Mouse (Mus musculus) neural tube, embryonic 11.5 days (tissue): ENCODE data around the gene Ippk. TPM values are rescaled to one million over a fixed set of nuclear protein-coding genes. Genes with fewer than 3 reads are reported as not detected.

Experiments
- ATAC-seq: fragments of 200-750 bp; cut with Nextera tagmentation; 2 replicates; pipeline ENCODE4 v1.8.0; 2017; ENCODE audit warnings: moderate number of reproducible peaks, mild to moderate bottlenecking, moderate TSS enrichment, moderate library complexity; ENCODE audit not compliant: insufficient read depth, low FRiP score, low TSS enrichment
- DNase-seq: peaks from one replicate; pipeline ENCODE4 v3.0.0-alpha.2; 2015; ENCODE audit warnings: low spot score
- H3K27ac ChIP-seq: fragments of 300-500 bp; sonication (generic); 2 replicates; pipeline ENCODE4 v1.5.1; 2014; ENCODE audit warnings: low read depth, mild to moderate bottlenecking, low read length
- H3K27me3 ChIP-seq: fragments of 300-500 bp; sonication (generic); 2 replicates; pipeline ENCODE4 v1.6.1; 2014; ENCODE audit warnings: mild to moderate bottlenecking, low read length, mixed read lengths; ENCODE audit not compliant: control insufficient read depth, insufficient read depth
- H3K36me3 ChIP-seq: fragments of 300-500 bp; sonication (generic); 2 replicates; pipeline ENCODE4 v1.6.1; 2014; ENCODE audit warnings: mild to moderate bottlenecking, low read length, moderate library complexity, mixed read lengths; ENCODE audit not compliant: control insufficient read depth, insufficient read depth
- H3K4me1 ChIP-seq: fragments of 300-500 bp; sonication (generic); 2 replicates; pipeline ENCODE4 v1.6.1; 2014; ENCODE audit warnings: low read length, mixed read lengths; ENCODE audit not compliant: control insufficient read depth, insufficient read depth
- H3K4me2 ChIP-seq: fragments of 300-500 bp; sonication (generic); 2 replicates; pipeline ENCODE4 v1.6.1; 2014; ENCODE audit warnings: low read depth, mild to moderate bottlenecking, moderate library complexity
- H3K4me3 ChIP-seq: fragments of 300-500 bp; sonication (generic); 2 replicates; pipeline ENCODE4 v1.5.1; 2014; ENCODE audit warnings: low read depth, low read length
- H3K9ac ChIP-seq: fragments of 300-500 bp; sonication (generic); 2 replicates; pipeline ENCODE4 v1.6.1; 2014; ENCODE audit warnings: mild to moderate bottlenecking, low read length
- H3K9me3 ChIP-seq: fragments of 300-500 bp; sonication (generic); 2 replicates; pipeline ENCODE4 v1.6.1; 2016; ENCODE audit warnings: low read length; ENCODE audit not compliant: control insufficient read depth
- WGBS: fragments of 180-500 bp; shearing (Covaris S2); extraction: QIAGEN DNeasy Blood & Tissue Kit; methylation state at CpG from one replicate; pipeline ENCODE4 v1.1.7; 2014; 5-methylcytosine and 5-hydroxymethylcytosine counted together
- polyA plus RNA-seq: library from polyadenylated mRNA; unstranded; fragments of >200 nt; fragmentation: Nextera tagmentation; extraction: Ambion mirVana; gene quantifications from 2 replicates; pipeline ENCODE4 v1.2.1, GENCODE M21; 2014

The Ippk gene
- polyA plus RNA-seq, 1 experiment from 2014 or later: 19.7 TPM

- no peak for ATAC-seq
- H3K9me3 ChIP-seq: no peaks in the 10 kb centered on the region
- DNase-seq: no peak
Observed at GRCm38 (mm10) chr13:49480057-49480456, 59.0 kb downstream of the Ippk start.

GRCm38 (mm10) chr13:49480551-49480950, 59.5 kb downstream of the Ippk start:
- Histone ChIP-seq H3K9me3 (no peaks in the 10 kb centered on the region), H3K36me3 (no peaks in the 10 kb centered on the region), H3K27me3 (no peaks in the 10 kb centered on the region), H3K27ac (no peak overlapping the region), H3K9ac (no peak overlapping the region), H3K4me1 (no peaks in the 10 kb centered on the region), H3K4me3 (no peak overlapping the region), H3K4me2 (no peak overlapping the region)
- ATAC-seq: no peak
- no peak for DNase-seq
- WGBS: 69% methylated on average over 5 of the region's 5 CpGs

More at GRCm38 (mm10) chr13:49480057-49480456, 59.0 kb downstream of the Ippk start:
- Histone ChIP-seq H3K9ac (no peak overlapping the region), H3K4me1 (no peaks in the 10 kb centered on the region), H3K4me3 (no peak overlapping the region), H3K4me2 (no peak overlapping the region), H3K27ac (no peak overlapping the region), H3K27me3 (no peaks in the 10 kb centered on the region), H3K36me3 (no peaks in the 10 kb centered on the region)
- WGBS: 82% methylated on average over 2 of the region's 2 CpGs

GRCm38 (mm10) chr13:49485388-49485787, 64.3 kb downstream of the Ippk start:
- 83% methylated on average over 5 of the region's 5 CpGs for whole genome bisulfite sequencing
- H3K36me3 ChIP-seq: no peaks in the 10 kb centered on the region
- H3K4me2 ChIP-seq: no peak overlapping the region
- no peak overlapping the region for H3K4me3 ChIP-seq
- H3K4me1 ChIP-seq: no peaks in the 10 kb centered on the region
- DNase-seq (no peak), ATAC-seq (no peak)
- no peak overlapping the region for H3K27ac ChIP-seq
- H3K9me3 ChIP-seq: no peaks in the 10 kb centered on the region
- no peak overlapping the region for H3K9ac ChIP-seq
- no peaks in the 10 kb centered on the region for H3K27me3 ChIP-seq

GRCm38 (mm10) chr13:49492376-49493368, 71.6 kb downstream of the Ippk start, which contains the start of gene Tes3-ps:
TSS of gene Tes3-ps (plus strand) at chr13:49493318.
- H3K36me3 ChIP-seq: no peaks in the 10 kb centered on the region
- H3K27me3 ChIP-seq: no peaks in the 10 kb centered on the region
- no peak for DNase-seq
- H3K4me2 ChIP-seq: no peak within 1 kb of the TSS
- WGBS: 78% methylated on average over 6 of the region's 6 CpGs
- no peaks in the 10 kb centered on the region for H3K9me3 ChIP-seq
- H3K4me1 ChIP-seq: no peaks in the 10 kb centered on the region
- no peak within 1 kb of the TSS for H3K27ac ChIP-seq
- no peak for ATAC-seq
- H3K9ac ChIP-seq: no peak within 1 kb of the TSS
- H3K4me3 ChIP-seq: no peak within 1 kb of the TSS

GRCm38 (mm10) chr13:49504510-49504909, 83.5 kb downstream of the Ippk start, which contains the start of gene Ecm2:
TSS of gene Ecm2 (plus strand) at chr13:49504810.
- Histone ChIP-seq H3K9me3 (no peaks in the 10 kb centered on the region), H3K9ac (no peak within 1 kb of the TSS), H3K4me2 (no peak within 1 kb of the TSS), H3K4me3 (no peak within 1 kb of the TSS), H3K4me1 (no peaks in the 10 kb centered on the region), H3K27me3 (no peaks in the 10 kb centered on the region), H3K36me3 (no peaks in the 10 kb centered on the region), H3K27ac (no peak within 1 kb of the TSS)
- DNase-seq (no peak), ATAC-seq (no peak)
- WGBS: 63% methylated on average over 4 of the region's 4 CpGs

- Histone ChIP-seq H3K4me1 (no peaks in the 10 kb centered on the region), H3K36me3 (no peaks in the 10 kb centered on the region), H3K27ac (no peak overlapping the region), H3K4me3 (no peak overlapping the region), H3K9me3 (no peaks in the 10 kb centered on the region), H3K27me3 (no peaks in the 10 kb centered on the region), H3K4me2 (no peak overlapping the region), H3K9ac (no peak overlapping the region)
- 91% methylated on average over 4 of the region's 4 CpGs for WGBS
- DNase-seq: no peak
- no peak for ATAC-seq
Observed at GRCm38 (mm10) chr13:49505776-49506175, 84.7 kb downstream of the Ippk start.

- Histone ChIP-seq H3K9me3 (no peaks in the 10 kb centered on the region), H3K4me2 (no peak overlapping the region), H3K27ac (no peak overlapping the region), H3K27me3 (no peaks in the 10 kb centered on the region), H3K4me1 (no peaks in the 10 kb centered on the region), H3K4me3 (no peak overlapping the region), H3K36me3 (no peaks in the 10 kb centered on the region), H3K9ac (no peak overlapping the region)
- WGBS: 61% methylated on average over 3 of the region's 3 CpGs
- ATAC-seq (no peak), DNase-seq (no peak)
Observed at GRCm38 (mm10) chr13:49507176-49507575, 86.1 kb downstream of the Ippk start.
